Mouse (Mus musculus) urinary bladder, postnatal 4 days (tissue): Measurements from ENCODE around the gene Kcnab3.
A peak's percentile ranks its signal among the peaks of the same experiment; 100 is the strongest.

Source experiments
- DNase-seq, 2 experiments: peaks; one replicate each; pipeline ENCODE4 v3.0.0; 2021 to 2022; ENCODE audit warnings: low spot score in 2 of 2

Kcnab3 gene

GRCm38 (mm10) chr11:69331929-69332405 is 5.9 kb downstream of the Kcnab3 start:
- peak; percentile 72 to 82 for DNase-seq

GRCm38 (mm10) chr11:69332713-69333253 is 6.7 kb downstream of the Kcnab3 start:
- DNase-seq: no peak

GRCm38 (mm10) chr11:69333922-69334321 is 7.9 kb downstream of the Kcnab3 start:
- no peak for DNase-seq

- DNase-seq: no peak
Measured at GRCm38 (mm10) chr11:69334796-69335195, 8.7 kb downstream of the Kcnab3 start.

- DNase-seq: peak; percentile 66 to 73
Measured at GRCm38 (mm10) chr11:69340161-69341131, 14.4 kb downstream of the Kcnab3 start, which contains the start of gene Rnf227. Rnf227 (plus strand) TSS chr11:69340461.

- DNase-seq: no peak
Measured at GRCm38 (mm10) chr11:69346441-69346840, 20.4 kb downstream of the Kcnab3 start.

- DNase-seq: no peak
Measured at GRCm38 (mm10) chr11:69356544-69356943, 30.5 kb downstream of the Kcnab3 start.

GRCm38 (mm10) chr11:69357690-69358089 is 31.6 kb downstream of the Kcnab3 start:
- DNase-seq: no peak

GRCm38 (mm10) chr11:69362021-69362420 is 36.0 kb downstream of the Kcnab3 start:
- no peak for DNase-seq

- no peak for DNase-seq
Measured at GRCm38 (mm10) chr11:69362479-69362878, 36.4 kb downstream of the Kcnab3 start.

GRCm38 (mm10) chr11:69364376-69364775 is 38.3 kb downstream of the Kcnab3 start:
- no peak for DNase-seq

GRCm38 (mm10) chr11:69364910-69365309 is 38.9 kb downstream of the Kcnab3 start:
- peak; percentile 90 to 95 for DNase-seq

GRCm38 (mm10) chr11:69365722-69366121 is 39.7 kb downstream of the Kcnab3 start:
- no peak for DNase-seq

GRCm38 (mm10) chr11:69366157-69366854 is 40.2 kb downstream of the Kcnab3 start:
- peak; percentile 96 to 98 for DNase-seq

- DNase-seq: no peak
Measured at GRCm38 (mm10) chr11:69366855-69367615, 41.0 kb downstream of the Kcnab3 start.

- no peak for DNase-seq
Measured at GRCm38 (mm10) chr11:69367616-69368355, 41.7 kb downstream of the Kcnab3 start.

GRCm38 (mm10) chr11:69368356-69369214 is 42.5 kb downstream of the Kcnab3 start:
- DNase-seq: peak in 1 of 2 experiments; percentile 43

- DNase-seq: no peak
Measured at GRCm38 (mm10) chr11:69369215-69369989, 43.3 kb downstream of the Kcnab3 start, which contains the start of gene Chd3. Chd3 (minus strand) TSS chr11:69369406.
